Comparison of ENCODE assay signal across 8 mouse cellular contexts in genomic region chr3:109341631-109342030, GRCm38 (mm10). TPM values are rescaled to one million over a fixed set of nuclear protein-coding genes. Genes with fewer than 3 reads are reported as not detected.
DNase-seq lines count a peak whose midpoint lies in the region; ATAC-seq lines count a peak whose summit lies in the region.

No protein-coding gene starts in this region.

- H3K4me3 ChIP-seq in embryonic facial prominence, embryonic 14.5 days (ENCODE audit: low read depth, low read length), result peak overlapping the region; percentile 73
- peak overlapping the region; percentile 78 for H3K4me3 ChIP-seq in limb, embryonic 10.5 days

- H3K9ac ChIP-seq in embryonic facial prominence, embryonic 14.5 days (ENCODE audit: low read depth, low read length), result peak overlapping the region; percentile 78

- peak; percentile 22 for DNase-seq in urinary bladder, postnatal 14 days (ENCODE audit: low spot score)
- no peak for DNase-seq in urinary bladder, postnatal 10 days (ENCODE audit: low spot score)
- DNase-seq in embryonic facial prominence, embryonic 14.5 days (ENCODE audit: low spot score), result peak; percentile 56
- DNase-seq in heart, postnatal 25 days (ENCODE audit: low spot score), result peak; percentile 32
- peak; percentile 58 for DNase-seq in limb, embryonic 10.5 days (ENCODE audit: low spot score)
- DNase-seq in mesoderm, embryonic 11.5 days (ENCODE audit: low read depth, low spot score), result peak; percentile 30
- DNase-seq in splenic B cell, adult 2 months (ENCODE audit: low read depth, low spot score), result peak; percentile 67
- DNase-seq in right cerebral cortex, adult 18-20 months, result no peak

- intact Hi-C loops in heart, postnatal 25 days (cut with DNase I), result loop anchor here (5.0 kb wide), 2 partner anchors 46 to 151 kb away; no protein-coding TSS in a partner anchor

- H3K27ac ChIP-seq in embryonic facial prominence, embryonic 14.5 days (replicated peaks; ENCODE audit: low read depth, low read length), result no peak overlapping the region
- H3K27ac ChIP-seq in limb, embryonic 10.5 days, result 0 out of 2 replicates have a peak overlapping the region, but pooled peaks have one; percentile 19

- no peaks in the 10 kb centered on the region for H3K9me3 ChIP-seq in embryonic facial prominence, embryonic 14.5 days (ENCODE audit: control insufficient read depth, low read length)
- H3K9me3 ChIP-seq in limb, embryonic 10.5 days (replicated peaks), result no peaks in the 10 kb centered on the region

- no peak; the same call in 1 of the 2 replicates for ATAC-seq in embryonic facial prominence, embryonic 14.5 days (ENCODE audit: low read depth)

- H3K4me1 ChIP-seq in embryonic facial prominence, embryonic 14.5 days (ENCODE audit: control insufficient read depth, insufficient read depth, low read length), result 0 out of 2 replicates have a peak, but pooled peaks cover 4% of the 10 kb centered on the region
- peaks cover 21% of the 10 kb centered on the region for H3K4me1 ChIP-seq in limb, embryonic 10.5 days

- H3K4me2 ChIP-seq in embryonic facial prominence, embryonic 14.5 days (ENCODE audit: low read depth, low read length), result peak overlapping the region; percentile 93

- WGBS in embryonic facial prominence, embryonic 14.5 days, result 2% methylated on average over 8 of the region's 8 CpGs
- WGBS in limb, embryonic 10.5 days, result under 1% methylated on average over 8 of the region's 8 CpGs

- no peaks in the 10 kb centered on the region for H3K36me3 ChIP-seq in embryonic facial prominence, embryonic 14.5 days (ENCODE audit: control insufficient read depth, insufficient read depth, low read length)
- H3K36me3 ChIP-seq in limb, embryonic 10.5 days, result no peaks in the 10 kb centered on the region
- no peaks in the 10 kb centered on the region for H3K36me3 ChIP-seq in splenic B cell, adult 2 months (ENCODE audit: control insufficient read depth, insufficient read depth, low read length, poor library complexity, severe bottlenecking)

- H3K27me3 ChIP-seq in embryonic facial prominence, embryonic 14.5 days (replicated peaks; ENCODE audit: control insufficient read depth, insufficient read depth, low read length), result peaks cover 12% of the 10 kb centered on the region
- peaks cover 20% of the 10 kb centered on the region; the same call in 1 of the 2 replicates for H3K27me3 ChIP-seq in limb, embryonic 10.5 days (ENCODE audit: low read depth, poor library complexity, severe bottlenecking)
- H3K27me3 ChIP-seq in splenic B cell, adult 2 months (ENCODE audit: control insufficient read depth, insufficient read depth, low read length, poor library complexity, severe bottlenecking), result no peaks in the 10 kb centered on the region

RNA-seq across cellular contexts. Expression of gene Vav3, which starts 1.2 kb away (rescaled TPM):
- 19.7 and 20.3 TPM in 2 replicates for polyA plus RNA-seq in embryonic facial prominence, embryonic 14.5 days (2014; fragmentation: Nextera tagmentation; extraction: Ambion mirVana)
- total RNA-seq in heart, postnatal 25 days (2021), result 1 to 10 TPM; 6.2 to 6.3 TPM
- 3.0 and 3.4 TPM in 2 replicates for polyA plus RNA-seq in limb, embryonic 10.5 days (2016; fragmentation: Nextera tagmentation; extraction: Ambion mirVana)

Comparison
In these comparisons a context has a peak if more than half of its experiments do, and no peak if none do; other contexts are left out.
1. DNase-seq: peak in urinary bladder, postnatal 14 days (single experiment), embryonic facial prominence, embryonic 14.5 days (single experiment), heart, postnatal 25 days (single experiment), limb, embryonic 10.5 days (single experiment), mesoderm, embryonic 11.5 days (single experiment) and splenic B cell, adult 2 months (single experiment); none in urinary bladder, postnatal 10 days (single experiment) and right cerebral cortex, adult 18-20 months (single experiment).